Comparison of ENCODE assay signal across 8 mouse cellular contexts in genomic region chr10:79883297-79884084, GRCm38 (mm10). TPM values are rescaled to one million over a fixed set of nuclear protein-coding genes. Genes with fewer than 3 reads are reported as not detected.
DNase-seq lines count a peak whose midpoint lies in the region; ATAC-seq lines count a peak whose summit lies in the region.
"Had no signal": no experiment of that assay in that cellular context is flagged by ENCODE, and none has a peak within 500 bp of the region (broad histone marks: within the 10 kb centered on the region; RNA-seq: fewer than 3 reads in every experiment).

No protein-coding gene starts in this region.

- DNase-seq in T-cell, adult 2 months (ENCODE audit: low spot score), result peak; percentile 61
- peak; percentile 78 for DNase-seq in cerebellum, adult 11 months
- DNase-seq in hindbrain, embryonic 14.5 days (ENCODE audit: low spot score), result peak; percentile 80
- peak; percentile 74 for DNase-seq in left cerebral cortex, adult 11 months (ENCODE audit: low spot score)
- peak; percentile 80 to 87 for DNase-seq in lung, postnatal 4 days
- DNase-seq in right cerebral cortex, postnatal 14 days, result peak; percentile 85

- H3K9me3 ChIP-seq in forebrain, embryonic 16.5 days (ENCODE audit: control insufficient read depth, low read length), result no peaks in the 10 kb centered on the region
- H3K9me3 ChIP-seq in hindbrain, embryonic 14.5 days (ENCODE audit: control insufficient read depth, low read length), result no peaks in the 10 kb centered on the region
- H3K9me3 ChIP-seq: stomach, embryonic 15.5 days had no signal

- no peak overlapping the region for H3K27ac ChIP-seq in forebrain, embryonic 16.5 days (ENCODE audit: low read length)
- no peak overlapping the region for H3K27ac ChIP-seq in hindbrain, embryonic 14.5 days
- H3K27ac ChIP-seq: stomach, embryonic 15.5 days had no signal

- no peaks in the 10 kb centered on the region for H3K36me3 ChIP-seq in forebrain, embryonic 16.5 days (ENCODE audit: control insufficient read depth, insufficient read depth)
- no peaks in the 10 kb centered on the region for H3K36me3 ChIP-seq in hindbrain, embryonic 14.5 days (replicated peaks; ENCODE audit: control insufficient read depth, insufficient read depth)
- H3K36me3 ChIP-seq: stomach, embryonic 15.5 days had no signal

- H3K27me3 ChIP-seq in forebrain, embryonic 16.5 days (replicated peaks; ENCODE audit: control insufficient read depth, insufficient read depth, low read length), result peaks cover 6% of the 10 kb centered on the region; the same call in 1 of the 2 replicates
- peaks cover 24% of the 10 kb centered on the region; the same call in 1 of the 2 replicates for H3K27me3 ChIP-seq in hindbrain, embryonic 14.5 days (ENCODE audit: control insufficient read depth, insufficient read depth, low read length)
- H3K27me3 ChIP-seq: stomach, embryonic 15.5 days had no signal

- no peak overlapping the region for H3K4me2 ChIP-seq in forebrain, embryonic 16.5 days (ENCODE audit: low read length)
- H3K4me2 ChIP-seq in hindbrain, embryonic 14.5 days (replicated peaks), result 0 out of 2 replicates have a peak overlapping the region, but pooled peaks have one; percentile 8
- H3K4me2 ChIP-seq: stomach, embryonic 15.5 days had no signal

- H3K4me1 ChIP-seq in forebrain, embryonic 16.5 days (replicated peaks; ENCODE audit: control insufficient read depth, insufficient read depth, low read length), result peaks cover 4% of the 10 kb centered on the region; the same call in 1 of the 2 replicates
- peaks cover 5% of the 10 kb centered on the region; the same call in 1 of the 2 replicates for H3K4me1 ChIP-seq in hindbrain, embryonic 14.5 days (replicated peaks; ENCODE audit: control insufficient read depth, insufficient read depth, low read length)

- WGBS in forebrain, embryonic 16.5 days, result 13% methylated on average over 22 of the region's 22 CpGs
- WGBS in hindbrain, embryonic 14.5 days, result 15% methylated on average over 22 of the region's 22 CpGs

- no peak overlapping the region; the same call in 1 of the 2 replicates for H3K9ac ChIP-seq in forebrain, embryonic 16.5 days (replicated peaks; ENCODE audit: low read depth, low read length)
- H3K9ac ChIP-seq in hindbrain, embryonic 14.5 days, result no peak overlapping the region
- H3K9ac ChIP-seq: stomach, embryonic 15.5 days had no signal

- 0 out of 2 replicates have a peak, but pooled peaks have one; percentile 27 for ATAC-seq in forebrain, embryonic 16.5 days
- no peak for ATAC-seq in hindbrain, embryonic 14.5 days (ENCODE audit: low FRiP score)

- no peak overlapping the region for H3K4me3 ChIP-seq in forebrain, embryonic 16.5 days (replicated peaks; ENCODE audit: low read length)
- H3K4me3 ChIP-seq in hindbrain, embryonic 14.5 days (replicated peaks; ENCODE audit: low read length), result no peak overlapping the region
- H3K4me3 ChIP-seq: stomach, embryonic 15.5 days had no signal

RNA-seq across cellular contexts. Expression of gene Elane, which starts 2.6 kb away (rescaled TPM):
- not detected in 2 replicates for polyA plus RNA-seq in forebrain, embryonic 16.5 days (2015; fragmentation: Nextera tagmentation; extraction: Ambion mirVana)
- polyA plus RNA-seq in hindbrain, embryonic 14.5 days (2014; fragmentation: Nextera tagmentation; extraction: Ambion mirVana), result 0.47 TPM in 1 of 2 replicates, not detected in the other

RNA-seq across cellular contexts. Expression of gene Cfd, which starts 7.2 kb away (rescaled TPM):
- not detected in 2 replicates for polyA plus RNA-seq in forebrain, embryonic 16.5 days (2015; fragmentation: Nextera tagmentation; extraction: Ambion mirVana)
- polyA plus RNA-seq in hindbrain, embryonic 14.5 days (2014; fragmentation: Nextera tagmentation; extraction: Ambion mirVana), result not detected in 2 replicates
- polyA plus RNA-seq: stomach, embryonic 15.5 days had no signal

RNA-seq across cellular contexts. Expression of gene Plppr3, which starts 9.1 kb away (rescaled TPM):
- 415 and 495 TPM in 2 replicates for polyA plus RNA-seq in forebrain, embryonic 16.5 days (2015; fragmentation: Nextera tagmentation; extraction: Ambion mirVana)
- 288 and 294 TPM in 2 replicates for polyA plus RNA-seq in hindbrain, embryonic 14.5 days (2014; fragmentation: Nextera tagmentation; extraction: Ambion mirVana)

RNA-seq across cellular contexts. Expression of gene Prtn3, which starts 9.2 kb away (rescaled TPM):
- 12.4 and 15.3 TPM in 2 replicates for polyA plus RNA-seq in forebrain, embryonic 16.5 days (2015; fragmentation: Nextera tagmentation; extraction: Ambion mirVana)
- 10.1 and 12.8 TPM in 2 replicates for polyA plus RNA-seq in hindbrain, embryonic 14.5 days (2014; fragmentation: Nextera tagmentation; extraction: Ambion mirVana)

RNA-seq across cellular contexts. Expression of gene Med16, which starts 25.2 kb away (rescaled TPM):
- polyA plus RNA-seq in forebrain, embryonic 16.5 days (2015; fragmentation: Nextera tagmentation; extraction: Ambion mirVana), result 53.8 and 54.0 TPM in 2 replicates
- 42.0 and 42.5 TPM in 2 replicates for polyA plus RNA-seq in hindbrain, embryonic 14.5 days (2014; fragmentation: Nextera tagmentation; extraction: Ambion mirVana)
